Mouse (Mus musculus) neural tube, embryonic 13.5 days (tissue): ENCODE results near the gene Slc25a30. TPM values are rescaled to one million over a fixed set of nuclear protein-coding genes. Genes with fewer than 3 reads are reported as not detected.
"Not testable (repeated sequence)": the region's sequence is repeated elsewhere in the genome, so short reads cannot be mapped to it uniquely, and the experiment has no call there.

Source experiments
- ATAC-seq: fragments of 200-750 bp; cut with Nextera tagmentation; 2 replicates; pipeline ENCODE4 v1.8.0; 2017; ENCODE audit warnings: low read depth, mild to moderate bottlenecking, moderate TSS enrichment, moderate library complexity
- H3K27ac ChIP-seq: fragments of 300-500 bp; sonication (generic); replicated peaks from 2 replicates; pipeline ENCODE4 v1.5.1; 2015; ENCODE audit warnings: moderate library complexity, mild to moderate bottlenecking, inconsistent platforms
- H3K27me3 ChIP-seq: fragments of 300-500 bp; sonication (generic); 2 replicates; pipeline ENCODE4 v1.6.1; 2015; ENCODE audit warnings: mild to moderate bottlenecking, inconsistent platforms
- H3K36me3 ChIP-seq: fragments of 300-500 bp; sonication (generic); 2 replicates; pipeline ENCODE4 v1.6.1; 2015; ENCODE audit warnings: mild to moderate bottlenecking, inconsistent platforms
- H3K4me1 ChIP-seq: fragments of 300-500 bp; sonication (generic); replicated peaks from 2 replicates; pipeline ENCODE4 v1.6.1; 2015; ENCODE audit warnings: inconsistent platforms
- H3K4me2 ChIP-seq: fragments of 300-500 bp; sonication (generic); 2 replicates; pipeline ENCODE4 v1.6.1; 2015; ENCODE audit warnings: inconsistent platforms, mild to moderate bottlenecking, moderate library complexity
- H3K4me3 ChIP-seq: fragments of 300-500 bp; sonication (generic); 2 replicates; pipeline ENCODE4 v1.5.1; 2015; ENCODE audit warnings: mild to moderate bottlenecking, inconsistent platforms
- H3K9ac ChIP-seq: fragments of 300-500 bp; sonication (generic); 2 replicates; pipeline ENCODE4 v1.6.1; 2015; ENCODE audit warnings: moderate library complexity, mild to moderate bottlenecking, inconsistent platforms
- H3K9me3 ChIP-seq: fragments of 300-500 bp; sonication (generic); 2 replicates; pipeline ENCODE4 v1.6.1; 2016; ENCODE audit warnings: inconsistent platforms
- WGBS: fragments of 180-500 bp; shearing (Covaris S2); methylation state at CpG from one replicate; pipeline ENCODE4 v1.1.7; 2015; 5-methylcytosine and 5-hydroxymethylcytosine counted together
- polyA plus RNA-seq: library from polyadenylated mRNA; unstranded; fragments of >200 nt; fragmentation: Nextera tagmentation; extraction: Ambion mirVana; gene quantifications from 2 replicates; pipeline ENCODE4 v1.2.1, GENCODE M21; 2015

Gene Slc25a30
- polyA plus RNA-seq, 1 experiment from 2014 or later = 10.2 TPM

- no peaks in the 10 kb centered on the region for H3K36me3 ChIP-seq
- H3K4me3 ChIP-seq = no peak overlapping the region
- peaks cover 7% of the 10 kb centered on the region for H3K4me1 ChIP-seq
- no peak overlapping the region for H3K9ac ChIP-seq
- no peak overlapping the region for H3K4me2 ChIP-seq
- WGBS = 93% methylated on average over 3 of the region's 3 CpGs
- ATAC-seq = no peak
- no peak overlapping the region for H3K27ac ChIP-seq
- no peaks in the 10 kb centered on the region for H3K9me3 ChIP-seq
- H3K27me3 ChIP-seq = peaks cover 22% of the 10 kb centered on the region
These were observed 3.7 kb upstream of the Slc25a30 start for GRCm38 (mm10) chr14:75790411-75790996.

- no peaks in the 10 kb centered on the region for H3K36me3 ChIP-seq
- no peak overlapping the region for H3K9ac ChIP-seq
- no peak overlapping the region for H3K4me2 ChIP-seq
- peaks cover 22% of the 10 kb centered on the region for H3K27me3 ChIP-seq
- H3K9me3 ChIP-seq = no peaks in the 10 kb centered on the region
- WGBS = 87% methylated on average over 6 of the region's 6 CpGs
- no peak overlapping the region for H3K4me3 ChIP-seq
- H3K4me1 ChIP-seq = peaks cover 8% of the 10 kb centered on the region
- H3K27ac ChIP-seq = no peak overlapping the region
- no peak for ATAC-seq
These were observed 2.5 kb upstream of the Slc25a30 start for GRCm38 (mm10) chr14:75789291-75789690.

- H3K4me3 ChIP-seq = peak overlapping the region; percentile 75; the same call in 1 of the 2 replicates
- no peak overlapping the region for H3K27ac ChIP-seq
- no peaks in the 10 kb centered on the region for H3K36me3 ChIP-seq
- peaks cover 8% of the 10 kb centered on the region for H3K4me1 ChIP-seq
- H3K9me3 ChIP-seq = no peaks in the 10 kb centered on the region
- no peak for ATAC-seq
- H3K27me3 ChIP-seq = peaks cover 22% of the 10 kb centered on the region
- 33% methylated on average over 7 of the region's 7 CpGs for WGBS
- H3K4me2 ChIP-seq = peak overlapping the region; percentile 68
- no peak overlapping the region for H3K9ac ChIP-seq
These were observed 948 bp upstream of the Slc25a30 start for GRCm38 (mm10) chr14:75787794-75788175.

- peak overlapping the region; percentile 75 for H3K4me3 ChIP-seq
- peaks cover 22% of the 10 kb centered on the region for H3K27me3 ChIP-seq
- peak overlapping the region; percentile 87 for H3K9ac ChIP-seq
- peak overlapping the region; percentile 68 for H3K4me2 ChIP-seq
- under 1% methylated on average over 31 of the region's 31 CpGs for WGBS
- 0 out of 2 replicates have a peak, but pooled peaks cover 8% of the 10 kb centered on the region for H3K36me3 ChIP-seq
- H3K4me1 ChIP-seq = peaks cover 8% of the 10 kb centered on the region
- peak overlapping the region; percentile 96 for H3K27ac ChIP-seq
- ATAC-seq = peak; percentile 89
- no peaks in the 10 kb centered on the region for H3K9me3 ChIP-seq
These were observed 391 bp downstream of the Slc25a30 start for GRCm38 (mm10) chr14:75786424-75786867.

DNA sequence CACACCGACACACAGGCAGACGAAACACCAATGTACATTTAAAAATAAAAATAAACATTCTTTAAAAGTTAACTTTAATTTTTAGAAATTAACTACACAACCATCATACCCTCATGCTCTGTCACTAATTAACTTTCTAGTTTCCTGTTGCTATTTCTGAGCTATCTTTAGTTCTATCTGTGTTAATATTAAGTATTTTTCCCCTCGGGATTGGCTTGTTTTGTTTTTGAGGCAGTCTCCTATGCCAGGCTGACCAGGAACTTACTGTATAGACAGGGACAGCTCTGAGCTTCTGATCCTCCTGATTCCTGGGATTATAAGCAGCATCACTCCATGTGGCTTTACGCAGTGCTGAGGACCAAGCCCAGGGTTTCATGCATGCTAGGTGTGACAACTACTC lies 6.9 kb downstream of the Slc25a30 start:
- Histone ChIP-seq H3K27me3 (no peaks in the 10 kb centered on the region), H3K9me3 (no peaks in the 10 kb centered on the region), H3K4me3 (no peak overlapping the region), H3K4me1 (no peaks in the 10 kb centered on the region), H3K4me2 (no peak overlapping the region), H3K27ac (no peak overlapping the region), H3K36me3 (peaks cover 18% of the 10 kb centered on the region; the same call in 1 of the 2 replicates), H3K9ac (no peak overlapping the region)
- WGBS = 90% methylated on average over 4 of the region's 4 CpGs
- no peak for ATAC-seq

DNA sequence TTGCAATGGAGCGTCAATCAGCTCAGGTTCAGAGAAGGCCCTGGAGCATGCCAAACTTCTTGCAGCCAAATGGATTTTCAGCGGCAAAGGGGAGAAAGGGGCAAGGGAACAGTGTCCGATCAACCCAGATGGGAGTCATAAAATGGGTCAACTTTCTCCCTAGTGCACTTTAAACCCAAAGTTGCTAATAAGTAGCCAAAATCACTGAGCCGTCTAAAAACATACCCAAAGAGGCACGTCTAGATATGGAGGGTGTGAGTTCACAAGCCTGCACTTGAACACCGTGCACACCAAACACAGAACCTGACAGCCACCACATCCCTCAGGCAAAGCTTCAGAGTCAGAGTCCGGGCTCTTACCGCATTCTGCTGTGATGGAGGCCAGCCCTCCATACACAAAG lies 10.2 kb downstream of the Slc25a30 start:
- no peaks in the 10 kb centered on the region for H3K9me3 ChIP-seq
- no peak overlapping the region for H3K4me2 ChIP-seq
- no peaks in the 10 kb centered on the region for H3K4me1 ChIP-seq
- H3K4me3 ChIP-seq = no peak overlapping the region
- H3K36me3 ChIP-seq = peaks cover 19% of the 10 kb centered on the region
- H3K27ac ChIP-seq = no peak overlapping the region
- WGBS = 89% methylated on average over 8 of the region's 8 CpGs
- ATAC-seq = no peak
- H3K27me3 ChIP-seq = no peaks in the 10 kb centered on the region
- no peak overlapping the region for H3K9ac ChIP-seq

GRCm38 (mm10) chr14:75773431-75773830 lies 13.4 kb downstream of the Slc25a30 start:
- no peak overlapping the region for H3K27ac ChIP-seq
- H3K9me3 ChIP-seq = no peaks in the 10 kb centered on the region
- no peak overlapping the region for H3K9ac ChIP-seq
- H3K4me2 ChIP-seq = no peak overlapping the region
- ATAC-seq = no peak
- H3K4me1 ChIP-seq = no peaks in the 10 kb centered on the region
- no peaks in the 10 kb centered on the region for H3K27me3 ChIP-seq
- no peak overlapping the region for H3K4me3 ChIP-seq
- 80% methylated on average over 8 of the region's 8 CpGs for WGBS
- H3K36me3 ChIP-seq = peaks cover 35% of the 10 kb centered on the region

DNA sequence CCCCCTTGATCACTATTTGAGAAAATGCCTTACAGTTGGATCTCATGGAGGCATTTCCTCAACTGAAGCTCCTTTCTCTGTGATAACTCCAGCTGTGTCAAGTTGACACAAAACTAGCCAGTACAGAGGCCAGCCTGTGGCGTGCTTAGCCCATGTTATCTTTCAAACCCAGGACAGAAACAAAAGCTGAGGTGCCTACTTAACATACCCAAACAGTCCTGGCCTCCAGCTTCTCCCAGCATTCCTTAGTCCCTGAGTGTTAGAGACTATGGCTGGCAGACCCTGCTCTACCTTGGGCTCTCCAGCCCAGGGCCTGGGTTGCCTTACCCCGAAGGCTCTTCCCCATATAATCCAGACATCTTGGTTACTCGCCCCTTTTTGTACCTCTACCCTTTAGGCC lies 14.4 kb downstream of the Slc25a30 start:
- 93% methylated on average over 3 of the region's 3 CpGs for WGBS

GRCm38 (mm10) chr14:75771101-75771501 lies 15.7 kb downstream of the Slc25a30 start:
- Histone ChIP-seq H3K4me1 (no peaks in the 10 kb centered on the region), H3K36me3 (peaks cover 43% of the 10 kb centered on the region), H3K9ac (no peak overlapping the region), H3K4me3 (no peak overlapping the region), H3K27me3 (no peaks in the 10 kb centered on the region), H3K27ac (no peak overlapping the region), H3K9me3 (no peaks in the 10 kb centered on the region), H3K4me2 (no peak overlapping the region)
- no peak for ATAC-seq
- WGBS = 87% methylated on average over 8 of the region's 8 CpGs

More for the DNA sequence above, 14.4 kb downstream of the Slc25a30 start:
- not testable (repeated sequence) for H3K9ac ChIP-seq, H3K27me3 ChIP-seq, H3K4me1 ChIP-seq, H3K9me3 ChIP-seq, H3K4me2 ChIP-seq, ATAC-seq, H3K27ac ChIP-seq, H3K4me3 ChIP-seq
- peaks cover 35% of the 10 kb centered on the region for H3K36me3 ChIP-seq

GRCm38 (mm10) chr14:75769334-75769733 lies 17.5 kb downstream of the Slc25a30 start:
- Histone ChIP-seq H3K4me1 (no peaks in the 10 kb centered on the region), H3K9ac (no peak overlapping the region), H3K9me3 (no peaks in the 10 kb centered on the region), H3K27ac (no peak overlapping the region), H3K27me3 (no peaks in the 10 kb centered on the region), H3K4me2 (no peak overlapping the region), H3K4me3 (no peak overlapping the region), H3K36me3 (peaks cover 47% of the 10 kb centered on the region)
- WGBS = 80% methylated on average over 9 of the region's 9 CpGs
- no peak for ATAC-seq

DNA sequence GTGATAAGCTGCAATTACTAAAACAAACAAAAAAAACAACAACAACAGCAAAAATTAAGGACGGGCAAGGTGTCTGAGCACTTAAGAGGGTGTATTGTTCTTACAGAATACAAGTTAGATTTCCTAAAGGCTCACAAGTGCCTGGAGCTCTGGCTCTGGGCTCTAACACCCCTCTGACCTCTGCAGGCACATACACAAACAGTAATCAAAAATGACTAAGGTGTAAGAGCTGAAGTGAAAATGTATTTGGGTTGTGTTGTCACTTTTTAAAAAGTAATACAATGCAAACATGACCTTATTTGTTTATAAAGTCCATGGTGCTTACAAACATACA lies 18.6 kb downstream of the Slc25a30 start:
- ATAC-seq = 0 out of 2 replicates have a peak, but pooled peaks have one; percentile 15
- Histone ChIP-seq H3K27ac (no peak overlapping the region), H3K9me3 (no peaks in the 10 kb centered on the region), H3K4me3 (no peak overlapping the region), H3K9ac (no peak overlapping the region), H3K27me3 (no peaks in the 10 kb centered on the region), H3K36me3 (peaks cover 53% of the 10 kb centered on the region), H3K4me2 (no peak overlapping the region), H3K4me1 (no peaks in the 10 kb centered on the region)
- 6% methylated on average over 1 of the region's 1 CpGs for WGBS

DNA sequence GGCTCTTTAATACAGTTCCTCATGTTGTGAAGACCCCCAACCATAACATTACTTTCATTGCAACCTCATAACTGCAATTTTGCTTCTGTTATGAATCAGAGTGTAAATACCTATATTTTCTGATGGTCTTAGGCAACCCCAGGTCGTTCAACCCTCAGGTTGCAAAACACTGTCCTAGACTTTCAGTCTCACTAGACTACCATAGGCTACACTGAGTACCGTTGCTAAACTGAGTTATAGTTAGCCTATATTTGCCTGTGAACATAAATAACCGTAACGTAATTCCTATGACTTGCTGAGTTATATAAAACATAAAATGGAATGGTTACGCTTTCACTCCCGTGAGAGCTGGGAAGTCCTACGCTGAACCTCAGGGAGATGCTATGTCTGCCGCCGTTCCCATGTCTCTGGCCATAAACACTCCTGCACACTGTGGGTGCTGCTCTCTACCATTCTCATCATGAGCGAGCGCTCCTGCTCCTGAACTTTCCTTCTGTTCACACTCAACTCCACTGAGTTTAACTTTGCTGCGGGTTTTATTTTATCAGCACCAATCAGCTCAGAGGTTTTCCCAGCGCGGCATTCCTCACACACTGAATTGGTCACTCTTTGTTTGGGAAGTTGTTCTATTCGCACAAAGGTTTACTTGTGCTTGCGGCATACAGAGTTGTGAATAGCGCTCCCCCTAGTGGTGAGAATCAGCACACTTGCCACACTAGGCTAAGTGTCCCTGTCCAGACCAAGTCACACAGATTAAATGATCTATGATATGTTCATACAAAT lies 19.2 kb downstream of the Slc25a30 start:
- WGBS = 43% methylated on average over 17 of the region's 17 CpGs
- Histone ChIP-seq H3K27ac (peak overlapping the region; percentile 71), H3K4me3 (0 out of 2 replicates have a peak overlapping the region, but pooled peaks have one; percentile 13), H3K36me3 (peaks cover 55% of the 10 kb centered on the region), H3K4me2 (peak overlapping the region; percentile 45), H3K9ac (peak overlapping the region; percentile 38; the same call in 1 of the 2 replicates), H3K27me3 (no peaks in the 10 kb centered on the region), H3K9me3 (no peaks in the 10 kb centered on the region), H3K4me1 (no peaks in the 10 kb centered on the region)
- peak; percentile 88 for ATAC-seq
